Mouse (Mus musculus) midbrain, embryonic 16.5 days (tissue): ENCODE data around the gene Vmn2r46. TPM values are rescaled to one million over a fixed set of nuclear protein-coding genes. Genes with fewer than 3 reads are reported as not detected.
"Not testable (repeated sequence)": the region's sequence is repeated elsewhere in the genome, so short reads cannot be mapped to it uniquely, and the experiment has no call there.

ENCODE experiments used
- ATAC-seq: fragments of 200-750 bp; cut with Nextera tagmentation; 2 replicates; pipeline ENCODE4 v1.8.0; 2017; ENCODE audit warnings: moderate TSS enrichment
- H3K27ac ChIP-seq: fragments of 300-500 bp; sonication (generic); 2 replicates; pipeline ENCODE4 v1.5.1; 2014; ENCODE audit warnings: mild to moderate bottlenecking, low read length, mixed read lengths
- H3K27me3 ChIP-seq: fragments of 300-500 bp; sonication (generic); 2 replicates; pipeline ENCODE4 v1.6.1; 2014; ENCODE audit warnings: low read depth, low read length, mixed read lengths; ENCODE audit not compliant: control insufficient read depth, insufficient read depth
- H3K36me3 ChIP-seq: fragments of 300-500 bp; sonication (generic); 2 replicates; pipeline ENCODE4 v1.6.1; 2014; ENCODE audit warnings: mild to moderate bottlenecking, low read length, moderate library complexity, mixed read lengths; ENCODE audit not compliant: control insufficient read depth, insufficient read depth
- H3K4me1 ChIP-seq: fragments of 300-500 bp; sonication (generic); 2 replicates; pipeline ENCODE4 v1.6.1; 2014; ENCODE audit warnings: mild to moderate bottlenecking, low read length, mixed read lengths; ENCODE audit not compliant: control insufficient read depth, insufficient read depth
- H3K4me2 ChIP-seq: fragments of 300-500 bp; sonication (generic); 2 replicates; pipeline ENCODE4 v1.6.1; 2014; ENCODE audit warnings: mild to moderate bottlenecking, low read length, mixed read lengths
- H3K4me3 ChIP-seq: fragments of 300-500 bp; sonication (generic); 2 replicates; pipeline ENCODE4 v1.5.1; 2014; ENCODE audit warnings: low read depth, mild to moderate bottlenecking, low read length, moderate library complexity, mixed read lengths
- H3K9ac ChIP-seq: fragments of 300-500 bp; sonication (generic); 2 replicates; pipeline ENCODE4 v1.6.1; 2014; ENCODE audit warnings: low read depth, low read length, mixed read lengths
- H3K9me3 ChIP-seq: fragments of 300-500 bp; sonication (generic); replicated peaks from 2 replicates; pipeline ENCODE4 v1.6.1; 2014; ENCODE audit warnings: mild to moderate bottlenecking, low read length, mixed read lengths; ENCODE audit not compliant: control insufficient read depth, poor library complexity, severe bottlenecking
- WGBS: fragments of 180-500 bp; shearing (Covaris S2); extraction: QIAGEN DNeasy Blood & Tissue Kit; methylation state at CpG from one replicate; pipeline ENCODE4 v1.1.7; 2014; 5-methylcytosine and 5-hydroxymethylcytosine counted together
- polyA plus RNA-seq: library from polyadenylated mRNA; unstranded; fragments of >200 nt; fragmentation: Nextera tagmentation; extraction: Ambion mirVana; gene quantifications from 2 replicates; pipeline ENCODE4 v1.2.1, GENCODE M21; 2015

Gene Vmn2r46
- polyA plus RNA-seq, result not detected in 2 replicates

DNA sequence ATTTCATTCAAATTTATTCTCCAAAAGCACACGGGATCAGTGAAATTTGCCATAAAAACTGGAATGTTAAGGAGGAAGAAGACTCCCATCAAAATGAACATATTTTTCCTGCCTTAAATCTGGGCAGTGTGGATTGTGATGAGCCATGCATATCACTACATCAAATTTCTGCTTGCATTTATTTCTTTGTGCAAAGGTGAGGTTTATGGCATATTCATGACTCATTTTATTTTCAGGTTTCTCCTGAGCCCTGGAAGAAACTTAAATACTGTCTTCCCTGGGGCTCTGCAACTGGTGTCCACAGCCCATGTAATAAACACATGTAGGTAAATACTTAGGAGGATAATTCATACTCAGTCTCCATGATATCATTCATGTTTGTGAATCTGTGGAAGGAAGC, at the start of gene Vmn2r46:
Gene Vmn2r46 (minus strand): TSS at position 101 of the 400 bp plus-strand sequence.
- H3K27me3 ChIP-seq, H3K36me3 ChIP-seq, H3K4me1 ChIP-seq, H3K9ac ChIP-seq, H3K27ac ChIP-seq, ATAC-seq, H3K9me3 ChIP-seq, H3K4me2 ChIP-seq, H3K4me3 ChIP-seq: not testable (repeated sequence)
- WGBS, result no CpG with 5 or more reads among the region's 1 CpGs

Other genes with a start within 250 kb of the Vmn2r46 start
- not detected in 2 replicates for gene Vmn2r47, start 70.8 kb upstream of the Vmn2r46 start, polyA plus RNA-seq
- not detected in 2 replicates for gene Vmn2r48, start 183.0 kb upstream of the Vmn2r46 start, polyA plus RNA-seq
- not detected in 2 replicates for gene Vmn2r49, start 221.7 kb upstream of the Vmn2r46 start, polyA plus RNA-seq